Mouse (Mus musculus) kidney, embryonic 16.5 days (tissue): ENCODE results near the gene Spz1. TPM values are rescaled to one million over a fixed set of nuclear protein-coding genes. Genes with fewer than 3 reads are reported as not detected.

Source experiments
- ATAC-seq: fragments of 200-750 bp; cut with Nextera tagmentation; 2 replicates; pipeline ENCODE4 v1.8.0; 2017; ENCODE audit warnings: moderate TSS enrichment; ENCODE audit not compliant: low FRiP score, low TSS enrichment
- H3K27ac ChIP-seq: fragments of 300-500 bp; sonication (generic); 2 replicates; pipeline ENCODE4 v1.5.1; 2014; ENCODE audit warnings: low read length
- H3K27me3 ChIP-seq: fragments of 300-500 bp; sonication (generic); 2 replicates; pipeline ENCODE4 v1.6.1; 2014; ENCODE audit warnings: low read length, control low read depth, mixed read lengths; ENCODE audit not compliant: insufficient read depth
- H3K36me3 ChIP-seq: fragments of 300-500 bp; sonication (generic); 2 replicates; pipeline ENCODE4 v1.6.1; 2014; ENCODE audit warnings: low read length, control low read depth, mixed read lengths; ENCODE audit not compliant: insufficient read depth
- H3K4me1 ChIP-seq: fragments of 300-500 bp; sonication (generic); 2 replicates; pipeline ENCODE4 v1.6.1; 2014; ENCODE audit warnings: low read length, control low read depth, mixed read lengths; ENCODE audit not compliant: insufficient read depth
- H3K4me2 ChIP-seq: fragments of 300-500 bp; sonication (generic); replicated peaks from 2 replicates; pipeline ENCODE4 v1.6.1; 2014; ENCODE audit warnings: low read depth, low read length
- H3K4me3 ChIP-seq: fragments of 300-500 bp; sonication (generic); 2 replicates; pipeline ENCODE4 v1.5.1; 2014; ENCODE audit warnings: mild to moderate bottlenecking, low read length
- H3K9ac ChIP-seq: fragments of 300-500 bp; sonication (generic); replicated peaks from 2 replicates; pipeline ENCODE4 v1.6.1; 2014; ENCODE audit warnings: low read length
- H3K9me3 ChIP-seq: fragments of 300-500 bp; sonication (generic); 2 replicates; pipeline ENCODE4 v1.6.1; 2016; ENCODE audit warnings: low read length, control low read depth
- WGBS: fragments of 180-500 bp; shearing (Covaris S2); extraction: QIAGEN DNeasy Blood & Tissue Kit; methylation state at CpG from one replicate; pipeline ENCODE4 v1.1.7; 2014; 5-methylcytosine and 5-hydroxymethylcytosine counted together
- polyA plus RNA-seq: library from polyadenylated mRNA; unstranded; fragments of >200 nt; fragmentation: Nextera tagmentation; extraction: Ambion mirVana; gene quantifications from 2 replicates; pipeline ENCODE4 v1.2.1, GENCODE M21; 2015

Spz1 gene
- polyA plus RNA-seq, 1 experiment from 2014 or later = not detected

DNA sequence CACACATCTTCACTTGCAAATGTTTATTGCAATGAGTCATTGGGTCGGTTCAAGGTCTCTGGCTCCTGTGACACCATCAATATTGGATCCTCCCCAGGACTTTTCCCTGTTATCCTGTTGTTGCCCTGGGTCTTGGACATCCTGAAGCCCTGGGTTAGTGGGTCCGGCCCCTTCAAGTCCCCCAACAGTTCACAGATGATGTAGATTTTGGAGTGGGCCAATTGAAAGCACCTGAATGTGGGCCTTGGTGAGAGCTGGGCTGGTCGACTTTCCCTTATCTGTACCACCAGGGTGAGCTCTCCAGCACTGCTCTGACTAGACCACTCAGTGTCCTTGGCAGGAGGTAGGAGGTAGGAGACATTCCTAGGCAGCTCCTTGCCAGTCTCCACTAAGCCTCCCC lies 19.5 kb upstream of the Spz1 start:
- peaks cover 23% of the 10 kb centered on the region for H3K4me1 ChIP-seq
- H3K9ac ChIP-seq = no peak overlapping the region
- H3K27me3 ChIP-seq = no peaks in the 10 kb centered on the region
- 58% methylated on average over 3 of the region's 3 CpGs for WGBS
- H3K4me3 ChIP-seq = no peak overlapping the region
- H3K9me3 ChIP-seq = no peaks in the 10 kb centered on the region
- no peak overlapping the region for H3K4me2 ChIP-seq
- no peaks in the 10 kb centered on the region for H3K36me3 ChIP-seq
- H3K27ac ChIP-seq = no peak overlapping the region
- ATAC-seq = no peak

DNA sequence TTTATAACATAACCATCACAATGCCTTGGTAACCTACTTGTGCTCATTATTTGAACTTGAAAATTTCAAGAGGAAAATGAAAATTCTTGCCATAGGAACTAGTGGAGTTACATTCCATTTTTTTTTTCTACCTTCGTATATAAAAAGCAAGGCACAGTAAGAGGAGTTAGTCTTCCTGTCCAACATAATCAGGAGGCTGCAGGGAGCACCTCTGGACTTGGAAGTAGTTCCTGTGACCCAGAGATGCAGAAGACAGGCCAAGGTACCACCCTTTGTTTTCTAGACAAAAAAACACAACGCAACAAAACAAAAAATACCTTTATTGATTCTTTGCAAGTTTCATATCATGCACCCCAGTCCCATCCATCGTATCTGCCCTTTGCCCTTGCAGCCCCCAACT lies 18.9 kb upstream of the Spz1 start:
- no peak for ATAC-seq
- WGBS = 81% methylated on average over 3 of the region's 3 CpGs
- no peak overlapping the region for H3K4me3 ChIP-seq
- H3K27me3 ChIP-seq = no peaks in the 10 kb centered on the region
- H3K9me3 ChIP-seq = no peaks in the 10 kb centered on the region
- H3K4me1 ChIP-seq = peaks cover 23% of the 10 kb centered on the region
- no peaks in the 10 kb centered on the region for H3K36me3 ChIP-seq
- no peak overlapping the region for H3K4me2 ChIP-seq
- no peak overlapping the region for H3K27ac ChIP-seq
- H3K9ac ChIP-seq = no peak overlapping the region

DNA sequence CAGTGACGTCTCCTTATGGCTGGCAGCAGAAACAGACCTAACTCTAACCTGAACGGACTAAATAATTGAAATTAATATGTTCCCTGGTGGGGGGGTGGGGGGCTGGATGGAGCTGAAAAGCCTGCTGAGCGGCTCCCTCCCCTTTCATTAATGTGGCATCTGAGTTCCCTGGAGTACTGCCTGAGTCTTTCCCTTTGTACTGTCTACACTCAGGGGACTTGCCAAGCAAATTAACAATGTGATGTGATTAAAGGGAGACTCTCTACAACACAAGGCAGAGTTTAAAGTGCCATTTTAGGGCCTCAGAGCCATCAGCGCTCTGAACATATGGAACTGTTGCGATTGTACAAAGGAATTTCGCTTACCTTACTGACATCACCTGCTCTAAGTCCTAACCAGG lies 18.5 kb upstream of the Spz1 start:
- no peaks in the 10 kb centered on the region for H3K27me3 ChIP-seq
- H3K36me3 ChIP-seq = no peaks in the 10 kb centered on the region
- H3K27ac ChIP-seq = peak overlapping the region; percentile 90; the same call in 1 of the 2 replicates
- WGBS = 43% methylated on average over 6 of the region's 6 CpGs
- H3K9ac ChIP-seq = no peak overlapping the region
- peaks cover 23% of the 10 kb centered on the region for H3K4me1 ChIP-seq
- no peak for ATAC-seq
- H3K4me3 ChIP-seq = no peak overlapping the region
- H3K9me3 ChIP-seq = no peaks in the 10 kb centered on the region
- no peak overlapping the region for H3K4me2 ChIP-seq

DNA sequence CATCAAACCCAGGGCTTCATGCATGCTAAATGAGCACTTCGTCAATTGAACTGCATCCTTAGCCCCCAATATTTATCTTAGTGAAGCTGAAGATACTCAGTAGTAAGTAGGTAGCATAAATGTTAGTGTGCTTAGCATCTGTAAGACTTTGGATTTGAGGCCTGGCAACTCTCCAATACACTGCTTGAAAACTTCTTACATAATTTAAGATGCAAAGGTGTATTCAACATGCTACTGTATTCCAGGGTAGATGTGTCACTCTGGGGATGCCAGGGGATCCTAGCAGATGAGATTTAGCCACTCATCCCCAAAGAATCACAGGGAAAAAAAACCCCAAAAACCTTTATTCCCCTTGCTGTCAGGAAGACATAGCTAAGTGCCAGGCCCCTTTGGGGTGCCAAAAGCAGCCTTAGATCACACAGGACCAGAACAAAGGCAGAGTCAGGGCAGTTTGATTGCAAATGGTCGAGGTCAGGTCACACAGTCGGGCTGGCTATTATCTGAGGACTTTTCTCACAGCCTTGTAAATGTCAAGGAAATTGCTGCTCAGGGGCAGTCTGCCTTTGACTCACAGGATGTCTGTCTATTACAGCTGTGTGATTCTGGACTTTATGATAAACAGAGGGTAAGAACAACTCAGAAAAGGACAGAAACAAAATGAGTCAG lies 17.9 kb upstream of the Spz1 start:
- no peak overlapping the region for H3K4me3 ChIP-seq
- no peak overlapping the region; the same call in 1 of the 2 replicates for H3K9ac ChIP-seq
- no peaks in the 10 kb centered on the region for H3K36me3 ChIP-seq
- no peaks in the 10 kb centered on the region for H3K9me3 ChIP-seq
- H3K4me1 ChIP-seq = peaks cover 28% of the 10 kb centered on the region
- H3K27me3 ChIP-seq = no peaks in the 10 kb centered on the region
- H3K27ac ChIP-seq = peak overlapping the region; percentile 90
- no peak for ATAC-seq
- no peak overlapping the region for H3K4me2 ChIP-seq
- WGBS = 12% methylated on average over 3 of the region's 3 CpGs

DNA sequence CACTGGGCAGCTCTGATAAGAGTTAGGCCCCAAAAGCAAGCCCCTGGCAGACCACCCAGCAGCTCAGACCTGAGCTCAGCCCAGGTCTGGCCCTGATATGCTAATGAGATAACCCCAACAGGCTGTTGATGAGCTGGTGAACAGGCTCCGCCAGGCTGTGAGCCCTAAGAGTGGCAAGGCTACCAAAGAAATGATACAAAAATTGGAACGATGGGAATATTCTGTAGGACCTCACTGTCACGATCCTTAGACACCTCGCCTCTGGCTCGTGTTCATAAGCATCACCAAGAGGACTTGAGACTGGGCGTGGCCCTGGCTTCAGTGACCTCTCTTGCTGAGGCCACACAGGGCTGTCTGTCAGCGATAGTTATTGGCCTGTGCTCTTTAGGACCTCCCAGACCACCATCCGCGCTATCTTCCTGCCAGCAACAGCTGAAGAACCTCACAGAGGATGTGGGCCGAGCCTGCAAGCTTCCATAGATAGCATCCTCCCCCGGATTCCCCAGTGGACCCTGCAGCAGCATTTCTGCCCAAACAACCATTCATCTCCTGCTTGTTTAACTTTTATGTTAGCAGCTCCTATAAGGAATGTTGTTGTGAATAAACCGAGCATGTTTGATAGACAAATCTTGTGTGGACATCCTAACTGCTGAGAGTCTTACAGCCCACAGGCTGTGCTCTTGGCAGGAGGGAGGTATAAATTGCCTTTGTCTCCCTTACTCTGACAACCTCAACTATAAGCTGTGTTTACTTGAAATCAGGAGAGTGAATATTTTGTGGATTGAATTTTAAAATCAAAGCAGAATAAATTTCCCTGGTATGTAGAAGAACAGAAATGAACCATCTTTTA lies 17.0 kb upstream of the Spz1 start:
- ATAC-seq = peak; percentile 94
- Histone ChIP-seq H3K27ac (peak overlapping the region; percentile 90), H3K27me3 (no peaks in the 10 kb centered on the region), H3K4me3 (no peak overlapping the region), H3K9ac (no peak overlapping the region), H3K36me3 (no peaks in the 10 kb centered on the region), H3K4me1 (peaks cover 34% of the 10 kb centered on the region), H3K9me3 (no peaks in the 10 kb centered on the region), H3K4me2 (peak overlapping the region; percentile 29)
- WGBS = 6% methylated on average over 12 of the region's 12 CpGs

DNA sequence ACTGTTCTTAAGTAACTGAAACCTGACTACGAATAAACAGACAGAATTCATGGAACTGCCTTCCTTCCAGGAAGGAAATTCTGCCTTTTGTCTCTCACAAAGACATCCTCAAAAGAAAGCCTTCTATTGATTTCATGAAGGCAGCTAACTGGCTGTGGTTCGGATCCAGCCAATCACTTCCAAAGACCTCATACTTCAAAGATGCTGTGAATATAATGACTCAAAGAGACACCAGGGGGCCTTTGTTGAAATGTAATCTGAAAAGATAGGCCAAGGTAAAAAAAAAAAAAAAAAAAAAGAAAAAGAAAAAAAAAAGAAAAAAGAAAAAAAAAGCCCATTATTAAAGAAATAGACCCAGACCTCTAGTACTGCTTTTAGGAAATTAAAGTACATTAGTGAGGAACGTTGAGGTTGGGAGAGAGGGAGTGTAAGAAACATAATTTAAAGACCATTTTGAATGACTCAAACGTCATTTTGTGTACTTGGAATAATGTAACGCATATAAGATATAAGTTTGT lies 16.4 kb upstream of the Spz1 start:
- H3K4me2 ChIP-seq = peak overlapping the region; percentile 29; the same call in 1 of the 2 replicates

DNA sequence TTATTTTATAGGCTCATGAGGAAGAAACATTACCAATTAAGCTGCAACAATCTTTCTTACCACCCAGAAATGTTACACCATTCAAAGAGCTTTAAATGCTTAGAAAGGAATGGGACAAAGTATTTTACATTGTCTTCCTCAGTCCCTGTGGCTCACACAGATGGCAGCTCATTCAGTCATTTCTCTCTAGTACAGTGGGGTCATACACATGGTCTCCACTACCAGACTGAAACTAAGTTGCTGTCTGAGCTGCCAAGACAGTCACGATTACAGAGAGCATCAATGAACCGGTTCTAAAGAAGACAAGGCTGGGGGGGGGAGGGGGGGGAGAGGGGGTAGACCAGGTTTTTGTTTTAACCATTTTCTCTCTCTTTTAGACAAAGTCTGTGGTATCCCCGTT lies 15.3 kb upstream of the Spz1 start:
- peaks cover 34% of the 10 kb centered on the region for H3K4me1 ChIP-seq
- no peak for ATAC-seq
- H3K27me3 ChIP-seq = no peaks in the 10 kb centered on the region
- no peak overlapping the region for H3K4me2 ChIP-seq
- no peaks in the 10 kb centered on the region for H3K9me3 ChIP-seq
- H3K36me3 ChIP-seq = no peaks in the 10 kb centered on the region
- H3K9ac ChIP-seq = no peak overlapping the region
- whole genome bisulfite sequencing = 57% methylated on average over 3 of the region's 3 CpGs
- no peak overlapping the region for H3K4me3 ChIP-seq
- no peak overlapping the region for H3K27ac ChIP-seq

More for the DNA sequence above, 16.4 kb upstream of the Spz1 start:
- H3K27me3 ChIP-seq = no peaks in the 10 kb centered on the region
- no peaks in the 10 kb centered on the region for H3K9me3 ChIP-seq
- H3K9ac ChIP-seq = no peak overlapping the region
- H3K27ac ChIP-seq = peak overlapping the region; percentile 90
- ATAC-seq = no peak
- H3K4me3 ChIP-seq = no peak overlapping the region
- H3K36me3 ChIP-seq = no peaks in the 10 kb centered on the region
- WGBS = 56% methylated on average over 5 of the region's 5 CpGs
- H3K4me1 ChIP-seq = peaks cover 34% of the 10 kb centered on the region

DNA sequence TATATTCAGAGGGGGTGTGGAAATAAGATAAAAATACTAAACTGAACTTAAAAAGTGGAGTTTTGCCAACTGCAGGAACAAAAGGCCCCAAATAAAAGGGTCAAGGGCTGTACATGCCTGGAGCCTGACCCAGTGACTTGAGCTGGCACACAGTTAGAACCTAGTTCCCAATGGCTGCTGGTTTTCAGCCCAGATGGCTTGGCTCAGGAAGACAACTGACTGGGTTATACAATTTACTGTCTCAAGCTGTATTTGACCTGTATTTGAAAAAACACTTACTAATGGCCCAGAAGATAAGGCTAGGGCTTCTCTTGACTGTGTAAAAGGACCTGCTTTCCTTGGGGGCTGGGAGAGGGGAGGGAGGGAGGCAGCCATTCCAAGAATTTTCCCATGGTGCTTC lies 13.3 kb upstream of the Spz1 start:
- H3K9ac ChIP-seq = no peak overlapping the region
- H3K27ac ChIP-seq = peak overlapping the region; percentile 53; the same call in 1 of the 2 replicates
- no peaks in the 10 kb centered on the region for H3K9me3 ChIP-seq
- no peaks in the 10 kb centered on the region for H3K27me3 ChIP-seq
- peak; percentile 50; the same call in 1 of the 2 replicates for ATAC-seq
- H3K36me3 ChIP-seq = no peaks in the 10 kb centered on the region
- peaks cover 29% of the 10 kb centered on the region for H3K4me1 ChIP-seq
- no peak overlapping the region for H3K4me3 ChIP-seq
- no peak overlapping the region for H3K4me2 ChIP-seq

DNA sequence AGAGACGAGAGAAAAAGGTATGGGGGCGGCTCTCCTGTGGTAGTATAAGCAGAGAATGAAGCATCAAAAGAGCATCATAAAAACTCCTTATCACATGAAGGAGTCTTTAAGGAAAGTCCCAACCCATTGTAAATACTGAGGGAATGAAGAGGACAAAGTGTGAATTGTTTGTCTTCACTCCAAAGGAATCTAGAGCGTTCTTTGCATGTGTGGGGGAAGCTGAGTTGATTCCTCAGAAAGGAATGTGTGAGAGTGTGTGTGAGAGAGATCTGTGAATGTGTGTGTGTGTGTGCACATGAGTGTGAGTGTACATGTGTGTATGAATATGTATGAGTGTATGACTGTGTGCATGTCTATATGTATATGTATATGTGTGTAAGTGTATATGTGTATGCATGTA lies 12.7 kb upstream of the Spz1 start:
- ATAC-seq = no peak
- Histone ChIP-seq H3K4me2 (no peak overlapping the region), H3K27ac (peak overlapping the region; percentile 4; the same call in 1 of the 2 replicates), H3K4me1 (peaks cover 24% of the 10 kb centered on the region), H3K36me3 (no peaks in the 10 kb centered on the region), H3K27me3 (no peaks in the 10 kb centered on the region), H3K4me3 (no peak overlapping the region), H3K9me3 (no peaks in the 10 kb centered on the region), H3K9ac (no peak overlapping the region)
- WGBS = 36% methylated on average over 3 of the region's 3 CpGs
